Mouse (Mus musculus) left cerebral cortex, postnatal 10 days (tissue): Measurements from ENCODE around the gene Gga1. TPM values are rescaled to one million over a fixed set of nuclear protein-coding genes. Genes with fewer than 3 reads are reported as not detected.

Experiments used
- DNase-seq, 2 experiments: peaks; one replicate each; pipeline ENCODE4 v3.0.0; 2021 to 2022; ENCODE audit warnings: low spot score in 2 of 2, mixed read lengths in 1 of 2; ENCODE audit errors: extremely low spot score in 1 of 2
- intact Hi-C: fragments of 180-260 bp; cut with DNase I; formaldehyde crosslinking; loops from one replicate; pipeline ENCODE4 v1.15.1; 2025
- total RNA-seq, 2 experiments: library from RNA; stranded (reverse); gene quantifications; 2 replicates each; pipeline ENCODE4 v1.2.3; 2021

The Gga1 gene
- total RNA-seq, 2 experiments from 2014 or later: 54.7 to 57.6 TPM

GRCm38 (mm10) chr15:78899740-78900584 lies 23.0 kb downstream of the Gga1 start, which contains the start of gene Sh3bp1:
Gene Sh3bp1, plus strand, starts transcription at chr15:78899768.
- DNase-seq: peak in 1 of 2 experiments; percentile 86
- intact Hi-C loops: no loop called here

- intact Hi-C loops: no loop called here
- peak in 1 of 2 experiments; percentile 42 for DNase-seq
Measured at GRCm38 (mm10) chr15:78900585-78901421, 23.8 kb downstream of the Gga1 start.

GRCm38 (mm10) chr15:78901422-78901789 lies 24.4 kb downstream of the Gga1 start:
- no peak for DNase-seq
- intact Hi-C loops: no loop called here

- intact Hi-C loops: no loop called here
- DNase-seq: peak; percentile 66 to 80
Measured at GRCm38 (mm10) chr15:78903243-78903642, 26.3 kb downstream of the Gga1 start.

- intact Hi-C loops: no loop called here
- DNase-seq: no peak
Measured at GRCm38 (mm10) chr15:78908399-78908798, 31.4 kb downstream of the Gga1 start.

GRCm38 (mm10) chr15:78908982-78909381 lies 32.0 kb downstream of the Gga1 start:
- intact Hi-C loops: no loop called here
- no peak for DNase-seq

GRCm38 (mm10) chr15:78912040-78912439 lies 35.0 kb downstream of the Gga1 start:
- DNase-seq: peak in 1 of 2 experiments; percentile 69

GRCm38 (mm10) chr15:78913632-78914090 lies 36.7 kb downstream of the Gga1 start, which contains the start of gene Pdxp:
Gene Pdxp, plus strand, starts transcription at chr15:78913919.
- intact Hi-C loops: no loop called here
- peak; percentile 98 to 99 for DNase-seq

More at GRCm38 (mm10) chr15:78912040-78912439, 35.0 kb downstream of the Gga1 start:
- intact Hi-C loops: no loop called here

GRCm38 (mm10) chr15:78914091-78914822 lies 37.3 kb downstream of the Gga1 start:
- intact Hi-C loops: no loop called here
- DNase-seq: peak; percentile 51 to 81

- DNase-seq: no peak
- intact Hi-C loops: no loop called here
Measured at GRCm38 (mm10) chr15:78914823-78915659, 38.1 kb downstream of the Gga1 start.

- intact Hi-C loops: no loop called here
- DNase-seq: peak; percentile 75 to 80
Measured at GRCm38 (mm10) chr15:78915660-78916017, 38.6 kb downstream of the Gga1 start.

- intact Hi-C loops: no loop called here
- DNase-seq: peak in 1 of 2 experiments; percentile 74
Measured at GRCm38 (mm10) chr15:78916052-78916826, 39.2 kb downstream of the Gga1 start.

- DNase-seq: no peak
- intact Hi-C loops: no loop called here
Measured at GRCm38 (mm10) chr15:78918126-78918525, 41.1 kb downstream of the Gga1 start.

GRCm38 (mm10) chr15:78919914-78920313 lies 42.9 kb downstream of the Gga1 start:
- intact Hi-C loops: no loop called here
- DNase-seq: no peak

- no peak for DNase-seq
- intact Hi-C loops: no loop called here
Measured at GRCm38 (mm10) chr15:78922700-78923099, 45.7 kb downstream of the Gga1 start.

GRCm38 (mm10) chr15:78923585-78923984 lies 46.6 kb downstream of the Gga1 start:
- intact Hi-C loops: no loop called here
- no peak for DNase-seq

GRCm38 (mm10) chr15:78925129-78925528 lies 48.1 kb downstream of the Gga1 start:
- no peak for DNase-seq
- intact Hi-C loops: no loop called here
